Mouse (Mus musculus) brown adipose tissue, adult 24 weeks (tissue): ENCODE data around the gene Paip2b. TPM values are rescaled to one million over a fixed set of nuclear protein-coding genes. Genes with fewer than 3 reads are reported as not detected.
"Not testable (repeated sequence)": the region's sequence is repeated elsewhere in the genome, so short reads cannot be mapped to it uniquely, and the experiment has no call there.

Experiments
- H3K27ac ChIP-seq: fragments of 200-500 bp; replicated peaks from 2 replicates; pipeline ENCODE4 v1.5.1; 2012; ENCODE audit warnings: low read depth, mild to moderate bottlenecking, low read length
- H3K4me1 ChIP-seq: fragments of 200-500 bp; 2 replicates; pipeline ENCODE4 v1.6.1; 2012; ENCODE audit warnings: low read length, mixed read lengths; ENCODE audit not compliant: control insufficient read depth, insufficient read depth, insufficient read length
- H3K4me3 ChIP-seq: fragments of 200-500 bp; 2 replicates; pipeline ENCODE4 v1.5.1; 2012; ENCODE audit warnings: low read depth, mild to moderate bottlenecking, low read length, moderate library complexity; ENCODE audit not compliant: insufficient read depth
- polyA plus RNA-seq: library from polyadenylated mRNA; stranded (reverse); fragments of >200 nt; gene quantifications from 2 replicates; pipeline ENCODE4 v1.2.4, GENCODE M21; 2012; ENCODE audit not compliant: missing spikeins, insufficient read depth, insufficient read length

Gene Paip2b
- polyA plus RNA-seq, 1 experiment = 17.2 TPM

GRCm38 (mm10) chr6:83830941-83831605 is 468 bp downstream of the Paip2b start:
- H3K27ac ChIP-seq = no peak overlapping the region

GRCm38 (mm10) chr6:83821856-83822255 is 9.7 kb downstream of the Paip2b start:
- H3K4me3 ChIP-seq = no peak overlapping the region
- peaks cover 2% of the 10 kb centered on the region; the same call in 1 of the 2 replicates for H3K4me1 ChIP-seq
- no peak overlapping the region for H3K27ac ChIP-seq

More at GRCm38 (mm10) chr6:83830941-83831605, 468 bp downstream of the Paip2b start:
- no peaks in the 10 kb centered on the region for H3K4me1 ChIP-seq
- peak overlapping the region; percentile 71 for H3K4me3 ChIP-seq

GRCm38 (mm10) chr6:83820727-83821515 is 10.6 kb downstream of the Paip2b start:
- Histone ChIP-seq H3K4me3 (no peak overlapping the region), H3K4me1 (peaks cover 2% of the 10 kb centered on the region; the same call in 1 of the 2 replicates), H3K27ac (no peak overlapping the region)

- no peak overlapping the region for H3K27ac ChIP-seq
- no peaks in the 10 kb centered on the region for H3K4me1 ChIP-seq
- no peak overlapping the region for H3K4me3 ChIP-seq
Observed at GRCm38 (mm10) chr6:83818996-83819395, 12.5 kb downstream of the Paip2b start.

GRCm38 (mm10) chr6:83815801-83816200 is 15.7 kb downstream of the Paip2b start:
- no peaks in the 10 kb centered on the region for H3K4me1 ChIP-seq

GRCm38 (mm10) chr6:83802846-83803245 is 28.7 kb downstream of the Paip2b start:
- Histone ChIP-seq H3K4me1 (no peaks in the 10 kb centered on the region), H3K4me3 (no peak overlapping the region), H3K27ac (no peak overlapping the region)

More at GRCm38 (mm10) chr6:83815801-83816200, 15.7 kb downstream of the Paip2b start:
- Histone ChIP-seq H3K27ac (no peak overlapping the region), H3K4me3 (no peak overlapping the region)

GRCm38 (mm10) chr6:83802033-83802432 is 29.5 kb downstream of the Paip2b start:
- H3K4me3 ChIP-seq = no peak overlapping the region
- H3K27ac ChIP-seq = no peak overlapping the region
- H3K4me1 ChIP-seq = no peaks in the 10 kb centered on the region

- Histone ChIP-seq H3K27ac (no peak overlapping the region), H3K4me3 (no peak overlapping the region), H3K4me1 (no peaks in the 10 kb centered on the region; the same call in 1 of the 2 replicates)
Observed at GRCm38 (mm10) chr6:83796686-83797085, 34.9 kb downstream of the Paip2b start.

GRCm38 (mm10) chr6:83795492-83795900 is 36.0 kb downstream of the Paip2b start:
- Histone ChIP-seq H3K27ac (peak overlapping the region; percentile 93), H3K4me3 (peak overlapping the region; percentile 82), H3K4me1 (no peaks in the 10 kb centered on the region; the same call in 1 of the 2 replicates)

GRCm38 (mm10) chr6:83794760-83795296 is 36.7 kb downstream of the Paip2b start, which contains the start of gene Nagk:
TSS of gene Nagk (plus strand) at chr6:83794982.
- Histone ChIP-seq H3K4me3 (peak within 1 kb of the TSS; percentile 82), H3K4me1 (no peaks in the 10 kb centered on the region; the same call in 1 of the 2 replicates), H3K27ac (peak within 1 kb of the TSS; percentile 93)

GRCm38 (mm10) chr6:83791251-83791890 is 40.2 kb downstream of the Paip2b start:
- no peaks in the 10 kb centered on the region; the same call in 1 of the 2 replicates for H3K4me1 ChIP-seq

GRCm38 (mm10) chr6:83790533-83790932 is 41.0 kb downstream of the Paip2b start:
- H3K27ac ChIP-seq, H3K4me3 ChIP-seq, H3K4me1 ChIP-seq: not testable (repeated sequence)

More at GRCm38 (mm10) chr6:83791251-83791890, 40.2 kb downstream of the Paip2b start:
- Histone ChIP-seq H3K4me3 (no peak overlapping the region), H3K27ac (no peak overlapping the region)

- H3K27ac ChIP-seq = no peak overlapping the region
- H3K4me1 ChIP-seq = no peaks in the 10 kb centered on the region
- H3K4me3 ChIP-seq = no peak overlapping the region
Observed at GRCm38 (mm10) chr6:83788554-83788953, 43.0 kb downstream of the Paip2b start.

- Histone ChIP-seq H3K4me3 (no peak overlapping the region), H3K27ac (no peak overlapping the region), H3K4me1 (no peaks in the 10 kb centered on the region)
Observed at GRCm38 (mm10) chr6:83786426-83786825, 45.1 kb downstream of the Paip2b start.

GRCm38 (mm10) chr6:83779026-83779425 is 52.5 kb downstream of the Paip2b start:
- H3K4me3 ChIP-seq = no peak overlapping the region
- no peak overlapping the region for H3K27ac ChIP-seq
- H3K4me1 ChIP-seq = 0 out of 2 replicates have a peak, but pooled peaks cover 4% of the 10 kb centered on the region
